Mouse (Mus musculus) sigmoid colon, adult 10 weeks (tissue): Measurements from ENCODE around the gene Zfp715. TPM values are rescaled to one million over a fixed set of nuclear protein-coding genes. Genes with fewer than 3 reads are reported as not detected.

Source experiments
- polyA plus RNA-seq: library from polyadenylated mRNA; stranded (reverse); fragments of 350-450 nt; fragmentation: Illumina TruSeq; extraction: RNeasy Lipid Tissue Mini Kit (QIAGEN cat#74804); gene quantifications from one replicate; pipeline ENCODE4 v1.2.3, GENCODE M21; 2014; ENCODE audit warnings: low read depth, low replicate concordance

The Zfp715 gene
- 54.4 TPM for polyA plus RNA-seq

DNA sequence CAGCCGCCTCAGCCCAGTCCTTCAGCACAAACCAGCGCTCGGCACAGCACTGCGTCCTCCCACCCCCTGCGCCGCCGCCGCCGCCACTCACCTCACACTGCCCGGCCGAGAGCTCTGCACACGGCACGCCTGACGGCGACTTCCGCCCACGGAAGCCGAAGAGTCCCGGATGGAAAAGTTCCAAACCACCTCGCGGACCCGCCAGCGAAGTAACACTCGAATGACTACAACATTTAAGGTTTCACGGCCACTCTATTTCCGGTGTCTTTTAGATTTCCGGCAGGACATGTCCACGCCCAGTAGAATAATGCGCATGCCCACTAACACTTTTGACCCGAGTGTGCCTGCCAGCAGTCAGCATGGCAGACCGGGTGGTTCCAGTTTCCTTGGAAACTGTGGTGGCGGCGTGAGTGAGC, at the start of gene Zfp715:
Zfp715 (minus strand) TSS at position 282 of the 416 bp plus-strand sequence.

GRCm38 (mm10) chr7:43351154-43351553, 38.1 kb upstream of the Zfp715 start, which contains the start of gene Siglecf:
Gene Siglecf, plus strand, starts transcription at chr7:43351341.

Other genes with a start within 250 kb of the Zfp715 start
- not detected for gene Zfp936, start 199.1 kb downstream of the Zfp715 start, polyA plus RNA-seq
- 2.7 TPM for gene Siglecf, start 38.0 kb upstream of the Zfp715 start, polyA plus RNA-seq
- gene Siglecg, start 94.9 kb upstream of the Zfp715 start, polyA plus RNA-seq = 1.9 TPM
- gene Lim2, start 114.4 kb upstream of the Zfp715 start, polyA plus RNA-seq = not detected
- gene Nkg7, start 123.8 kb upstream of the Zfp715 start, polyA plus RNA-seq = not detected
- gene Cldnd2, start 127.5 kb upstream of the Zfp715 start, polyA plus RNA-seq = not detected
- 4.8 TPM for gene Etfb, start 130.8 kb upstream of the Zfp715 start, polyA plus RNA-seq
- not detected for gene Gm45233, start 130.8 kb upstream of the Zfp715 start, polyA plus RNA-seq
- gene Vsig10l, start 149.9 kb upstream of the Zfp715 start, polyA plus RNA-seq = 0.32 TPM
- not detected for gene Iglon5, start 176.8 kb upstream of the Zfp715 start, polyA plus RNA-seq
- not detected for gene 4931406B18Rik, start 192.6 kb upstream of the Zfp715 start, polyA plus RNA-seq
- 14.8 TPM for gene Cd33, start 231.1 kb upstream of the Zfp715 start, polyA plus RNA-seq
- 1.5 TPM for gene Zfp658, start 249.0 kb upstream of the Zfp715 start, polyA plus RNA-seq